Mouse (Mus musculus): ENCODE measurements around the gene Rfc1. TPM values are rescaled to one million over a fixed set of nuclear protein-coding genes. Genes with fewer than 3 reads are reported as not detected.
"Not testable (repeated sequence)": the region's sequence is repeated elsewhere in the genome, so short reads cannot be mapped to it uniquely, and the experiment has no call there.

Rfc1 gene
- polyA plus RNA-seq, 2 experiments from 2014 or later: 66.0 to 68.8 TPM

DNA sequence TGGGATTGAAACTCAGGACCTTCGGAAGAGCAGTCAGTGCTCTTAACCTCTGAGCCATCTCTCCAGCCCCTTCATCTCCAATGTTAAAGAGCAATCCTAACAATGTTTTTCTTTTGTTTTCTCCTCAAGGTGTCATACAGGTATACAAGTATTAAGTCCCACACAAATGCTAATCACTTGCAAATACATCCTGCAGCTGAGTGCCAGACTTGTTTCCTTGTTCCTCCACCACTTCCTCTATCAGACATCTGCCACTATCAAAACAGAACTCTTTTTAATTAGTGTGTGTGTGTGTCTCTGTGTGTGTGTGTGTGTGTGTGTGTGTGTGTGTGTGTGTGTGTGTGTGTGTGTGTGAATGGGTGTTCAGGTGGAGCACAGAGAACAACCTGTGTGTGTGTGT, 35.8 kb downstream of the Rfc1 start:
- not testable (repeated sequence) for ATAC-seq

GRCm38 (mm10) chr5:65298167-65298950, 37.1 kb downstream of the Rfc1 start:
- no peak for ATAC-seq

- no peak for ATAC-seq
These were observed 41.2 kb downstream of the Rfc1 start for GRCm38 (mm10) chr5:65294270-65294669.

DNA sequence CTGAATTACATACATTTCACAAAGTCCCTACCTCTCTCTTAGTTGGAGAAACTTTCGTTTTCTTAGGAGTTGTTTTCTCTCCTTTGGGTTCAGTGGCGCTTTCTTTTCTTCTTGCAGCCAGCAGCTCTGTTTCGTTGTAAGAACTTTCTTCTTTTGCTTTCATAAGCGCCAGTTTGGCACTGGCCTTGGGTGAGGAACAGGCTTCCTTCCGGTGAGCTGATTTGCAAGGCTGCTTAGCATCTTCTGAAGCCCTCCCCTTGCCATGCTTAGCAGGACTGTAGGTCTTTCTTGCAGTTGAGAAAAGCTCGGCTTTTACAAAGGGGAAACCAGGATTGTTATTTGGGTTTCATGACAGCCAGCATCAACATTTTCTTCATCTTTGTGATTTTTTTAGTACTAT, 41.8 kb downstream of the Rfc1 start:
- ATAC-seq: no peak

DNA sequence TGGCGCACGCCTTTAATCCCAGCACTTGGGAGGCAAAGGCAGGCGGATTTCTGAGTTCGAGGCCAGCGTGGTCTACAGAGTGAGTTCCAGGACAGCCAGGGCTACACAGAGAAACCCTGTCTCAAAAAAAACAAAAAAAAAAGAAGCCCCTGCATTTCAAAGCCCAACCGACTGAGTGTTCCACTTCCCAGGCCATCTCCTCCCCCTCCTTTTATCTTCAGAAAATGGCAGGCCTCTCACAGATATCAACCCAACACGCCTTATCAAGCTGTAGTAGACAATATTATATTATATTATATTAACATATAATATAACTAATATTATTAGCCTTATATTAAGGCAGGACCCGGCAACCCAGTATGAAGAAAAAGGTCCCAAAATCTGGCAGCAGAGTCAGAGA, 46.5 kb downstream of the Rfc1 start:
- not testable (repeated sequence) for ATAC-seq

DNA sequence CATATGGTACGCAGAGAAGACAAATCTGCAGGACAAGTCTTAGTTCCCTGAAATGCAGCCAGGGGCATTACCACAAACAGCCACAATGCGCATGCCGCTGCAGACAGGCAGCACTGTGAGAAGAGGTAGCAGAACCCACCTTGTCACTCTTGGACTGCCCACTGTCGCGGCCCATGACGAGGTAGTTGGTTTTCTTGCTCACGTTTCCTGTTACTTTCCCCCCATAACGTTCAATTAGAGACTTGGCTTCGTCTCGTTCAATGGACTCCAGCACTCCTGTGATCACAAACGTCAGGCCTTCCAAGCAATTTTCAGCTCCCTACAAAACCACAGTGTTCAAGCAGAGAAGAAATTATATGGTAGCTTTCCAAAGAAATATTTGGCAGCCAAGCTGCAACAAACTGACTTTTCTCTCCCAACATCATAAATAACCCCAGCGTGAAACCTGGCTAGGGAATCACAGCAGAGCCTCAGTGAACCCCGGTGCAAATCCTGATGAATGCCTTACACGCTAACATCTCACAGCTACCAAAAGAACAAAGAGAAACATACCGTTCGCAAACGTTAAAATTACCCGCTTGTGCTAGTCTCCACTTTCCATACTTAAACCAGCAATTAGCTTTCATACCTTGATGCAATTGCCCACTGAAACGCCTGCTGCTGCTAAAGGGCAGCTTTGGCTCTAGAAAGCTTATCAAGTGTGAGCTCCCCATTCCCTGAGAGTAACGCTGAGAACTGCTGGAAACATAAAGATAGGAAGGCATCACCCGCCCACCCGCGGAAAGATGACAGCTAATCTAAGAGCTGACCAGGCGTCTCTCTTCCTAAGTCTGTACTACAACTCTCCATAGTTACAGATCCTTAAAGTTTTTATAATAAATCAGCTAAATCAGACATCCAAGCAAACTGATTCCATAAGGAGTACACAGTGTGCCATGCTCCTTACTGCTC, 47.4 kb downstream of the Rfc1 start:
- ATAC-seq: no peak

DNA sequence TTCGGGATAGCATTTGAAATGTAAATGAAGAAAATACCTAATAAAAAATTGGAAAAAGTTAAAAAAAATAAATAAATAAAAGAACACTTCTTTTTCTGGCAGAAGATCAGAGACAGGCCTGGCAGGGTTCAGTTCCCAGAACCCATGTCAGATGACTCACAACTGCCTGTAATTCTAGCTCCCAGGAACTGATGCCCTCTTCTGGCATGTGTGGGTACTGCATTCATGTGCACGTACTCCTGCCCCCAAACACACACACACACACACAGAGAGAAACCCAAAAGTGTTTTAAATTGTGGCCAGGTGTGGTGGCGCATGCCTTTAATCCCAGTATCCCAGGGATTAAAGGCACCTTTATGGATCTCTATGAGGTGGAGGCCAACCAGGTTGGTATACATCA, 51.3 kb downstream of the Rfc1 start:
- ATAC-seq: no peak

DNA sequence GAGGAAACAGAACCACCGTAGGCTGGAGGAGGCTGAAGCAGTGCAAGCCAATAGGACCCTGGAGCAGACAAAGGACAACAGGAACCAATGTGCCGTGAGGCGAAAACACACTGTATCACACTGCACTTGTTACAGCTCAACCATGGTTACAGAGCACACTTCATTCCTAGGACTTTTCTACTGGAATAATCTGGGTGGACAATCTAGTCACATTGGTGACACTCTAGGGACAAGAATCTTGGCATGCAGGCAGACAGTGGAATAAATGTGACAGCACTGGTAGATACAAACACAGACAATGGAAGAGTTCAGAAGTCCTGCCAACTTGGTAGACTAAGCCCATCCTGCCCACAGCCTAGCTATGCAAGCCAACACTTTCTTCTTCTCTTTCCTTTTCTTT, 54.3 kb downstream of the Rfc1 start:
- ATAC-seq: no peak

DNA sequence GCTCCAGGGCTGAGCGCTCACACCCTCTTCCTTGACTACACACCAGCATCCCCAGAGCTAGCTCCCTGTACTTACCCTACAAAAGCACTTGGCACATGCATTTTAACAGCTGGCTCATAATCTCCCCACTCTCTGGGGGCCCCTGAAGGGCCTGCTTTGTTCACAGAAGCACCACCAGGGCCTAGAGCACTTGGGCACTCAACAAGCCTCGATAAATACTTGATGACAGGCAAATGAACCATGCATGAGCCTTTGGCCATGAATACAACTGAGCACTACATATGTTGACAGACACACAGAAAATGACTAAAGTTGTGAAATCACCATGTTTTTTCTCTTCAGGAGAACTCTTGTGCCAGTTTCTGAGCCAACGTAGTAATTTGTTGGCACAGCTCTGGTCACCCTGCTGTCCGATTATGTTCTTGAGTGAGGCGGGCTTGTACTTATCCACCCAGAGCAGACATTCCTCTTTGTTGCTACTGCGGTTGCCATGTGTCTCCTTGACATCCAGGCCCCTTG, 56.3 kb downstream of the Rfc1 start:
- ATAC-seq: no peak

GRCm38 (mm10) chr5:65273966-65274365, 61.5 kb downstream of the Rfc1 start:
- ATAC-seq: no peak

GRCm38 (mm10) chr5:65257910-65258505, 77.5 kb downstream of the Rfc1 start:
- ATAC-seq: no peak

DNA sequence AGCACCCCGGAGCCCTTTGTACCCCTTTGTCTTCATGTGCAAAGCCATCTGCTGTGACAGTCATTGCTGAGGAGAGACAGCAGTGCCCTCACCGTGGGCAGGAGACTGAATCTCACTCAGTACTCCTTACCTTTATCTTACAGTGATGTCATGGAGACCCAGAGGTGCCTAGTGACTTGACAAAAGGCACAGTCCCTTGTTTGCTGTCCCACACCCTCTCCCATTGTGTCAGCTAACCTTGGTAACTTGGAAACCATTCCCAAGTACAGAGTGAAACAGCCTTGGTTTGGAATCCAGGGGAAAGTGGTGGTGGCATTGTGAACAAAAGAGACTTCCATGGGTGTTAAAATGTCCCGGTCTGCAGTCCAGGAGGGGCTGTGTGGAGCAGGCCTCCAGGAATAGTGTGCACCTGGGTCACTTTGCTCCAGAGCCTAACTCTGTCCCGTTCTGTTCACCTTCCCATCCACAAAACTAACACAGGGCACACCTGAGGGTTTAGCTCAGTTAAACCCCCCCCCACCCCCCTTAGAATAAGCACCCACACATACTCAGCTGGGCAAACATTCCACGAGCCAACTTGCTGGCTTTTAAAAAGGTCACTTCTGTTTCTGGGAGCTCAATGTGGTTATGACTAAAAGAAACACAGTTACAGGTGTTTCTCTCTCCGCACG, 85.2 kb downstream of the Rfc1 start:
- ATAC-seq: no peak

GRCm38 (mm10) chr5:65247296-65247695, 88.2 kb downstream of the Rfc1 start:
- no peak for ATAC-seq

GRCm38 (mm10) chr5:65242740-65243139, 92.7 kb downstream of the Rfc1 start:
- ATAC-seq: no peak

DNA sequence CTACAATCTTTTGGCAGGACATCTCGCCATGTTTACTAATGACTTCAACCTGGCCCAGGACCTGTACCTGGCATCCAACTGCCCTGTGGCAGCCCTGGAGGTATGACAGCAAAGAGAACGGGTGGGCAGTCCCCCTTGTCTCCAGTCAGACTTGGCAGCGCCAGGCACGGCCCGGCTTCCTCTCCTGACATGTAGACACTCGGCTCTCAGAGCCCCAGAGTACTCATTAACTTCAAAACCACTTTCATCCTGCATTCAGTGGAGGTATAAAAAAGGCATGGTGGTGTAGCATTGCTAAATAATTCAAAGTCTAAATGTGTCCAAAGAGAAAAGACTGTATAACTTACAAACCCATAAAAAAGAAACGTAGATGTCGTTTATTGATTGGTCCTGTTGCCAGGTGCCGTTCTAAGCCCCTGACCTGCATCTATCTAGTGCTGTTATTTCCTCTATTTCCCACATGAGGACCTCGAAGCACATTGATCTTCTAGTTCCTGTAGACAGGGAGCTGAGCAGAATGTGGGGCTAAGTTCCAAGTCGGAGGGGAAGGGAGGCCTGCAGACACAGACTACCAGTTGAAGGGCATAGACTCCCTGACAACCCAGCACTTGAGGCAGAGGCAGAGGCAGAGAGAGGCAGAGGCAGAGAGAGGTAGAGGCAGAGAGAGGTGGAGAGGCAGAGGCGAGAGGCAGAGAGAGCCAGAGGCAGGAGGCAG, 104.0 kb downstream of the Rfc1 start:
- no peak for ATAC-seq

GRCm38 (mm10) chr5:65224056-65224455, 111.4 kb downstream of the Rfc1 start:
- no peak for ATAC-seq

GRCm38 (mm10) chr5:65221037-65221436, 114.4 kb downstream of the Rfc1 start:
- no peak for ATAC-seq

DNA sequence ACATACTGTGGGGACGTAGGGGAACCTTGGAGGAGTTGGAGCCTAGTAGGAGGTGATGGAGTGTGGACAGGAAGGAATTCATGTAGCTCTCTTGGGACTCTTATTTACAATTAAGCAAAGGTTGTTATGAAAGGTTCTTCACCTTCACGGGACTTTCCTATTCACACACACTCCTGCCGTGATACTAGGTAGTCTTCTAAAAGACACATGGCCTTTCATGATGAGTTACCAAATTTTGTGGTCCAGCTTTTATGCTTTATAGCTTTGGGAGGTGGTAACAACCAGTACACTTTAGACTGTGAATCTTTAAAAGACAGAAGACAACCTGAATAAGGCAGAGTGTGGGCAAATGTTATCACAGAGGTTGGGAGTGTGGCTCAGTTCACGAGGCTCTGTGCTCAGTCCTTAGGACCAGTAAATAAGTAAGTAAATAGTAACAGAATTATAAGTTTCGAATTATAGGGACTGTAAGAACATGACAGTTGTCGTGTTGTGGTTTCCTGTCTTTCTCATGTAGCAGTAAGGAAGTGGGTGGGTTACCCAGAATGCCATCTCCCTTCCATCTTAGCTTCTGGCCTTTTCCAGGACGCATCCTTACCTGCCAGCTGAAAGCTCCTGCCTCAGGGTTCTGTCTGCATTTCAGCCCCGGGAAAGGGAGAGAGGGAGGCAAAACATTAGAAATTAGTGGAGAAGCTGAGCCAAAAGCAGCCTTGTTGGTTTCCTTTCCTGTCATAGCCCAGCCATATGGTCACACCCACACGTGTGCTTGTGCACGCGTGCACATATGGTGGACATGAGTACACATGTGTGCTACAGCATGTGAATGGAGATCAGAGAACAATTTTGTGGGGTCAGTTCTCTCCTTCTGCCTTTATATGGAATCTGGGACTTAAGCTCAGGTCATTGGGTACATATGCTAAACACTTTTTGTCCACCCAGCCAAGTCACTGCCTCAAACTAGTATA, 117.9 kb downstream of the Rfc1 start:
- ATAC-seq: peak; percentile 82

GRCm38 (mm10) chr5:65213321-65213720, 122.1 kb downstream of the Rfc1 start:
- ATAC-seq: no peak
